Mouse (Mus musculus) forebrain, embryonic 11.5 days (tissue): ENCODE data around the gene Galnt4. TPM values are rescaled to one million over a fixed set of nuclear protein-coding genes. Genes with fewer than 3 reads are reported as not detected.

Experiments
- ATAC-seq: fragments of 200-750 bp; cut with Nextera tagmentation; replicated peaks from 2 replicates; pipeline ENCODE4 v1.8.0; 2017; ENCODE audit warnings: moderate TSS enrichment; ENCODE audit not compliant: low FRiP score
- DNase-seq: peaks from one replicate; pipeline ENCODE4 v3.0.0-alpha.2; 2017; ENCODE audit warnings: low spot score
- H3K27ac ChIP-seq: fragments of 300-500 bp; sonication (generic); 2 replicates; pipeline ENCODE4 v1.5.1; 2014; ENCODE audit warnings: low read depth, low read length
- H3K27me3 ChIP-seq: fragments of 300-500 bp; sonication (generic); 2 replicates; pipeline ENCODE4 v1.6.1; 2014; ENCODE audit warnings: mild to moderate bottlenecking, low read length, mixed read lengths; ENCODE audit not compliant: control insufficient read depth, insufficient read depth
- H3K36me3 ChIP-seq: fragments of 300-500 bp; sonication (generic); 2 replicates; pipeline ENCODE4 v1.6.1; 2014; ENCODE audit warnings: mild to moderate bottlenecking, low read length, moderate library complexity, mixed read lengths; ENCODE audit not compliant: control insufficient read depth, insufficient read depth
- H3K4me1 ChIP-seq: fragments of 300-500 bp; sonication (generic); replicated peaks from 2 replicates; pipeline ENCODE4 v1.6.1; 2014; ENCODE audit warnings: low read length, mixed read lengths; ENCODE audit not compliant: control insufficient read depth, insufficient read depth
- H3K4me2 ChIP-seq: fragments of 300-500 bp; sonication (generic); 2 replicates; pipeline ENCODE4 v1.6.1; 2014; ENCODE audit warnings: low read depth, mild to moderate bottlenecking, low read length, moderate library complexity, mixed read lengths; ENCODE audit not compliant: severe bottlenecking
- H3K4me3 ChIP-seq: fragments of 300-500 bp; sonication (generic); 2 replicates; pipeline ENCODE4 v1.5.1; 2014; ENCODE audit warnings: low read depth, low read length
- H3K9ac ChIP-seq: fragments of 300-500 bp; sonication (generic); 2 replicates; pipeline ENCODE4 v1.6.1; 2014; ENCODE audit warnings: low read length
- H3K9me3 ChIP-seq: fragments of 300-500 bp; sonication (generic); 2 replicates; pipeline ENCODE4 v1.6.1; 2016; ENCODE audit warnings: low read length, mixed read lengths; ENCODE audit not compliant: control insufficient read depth
- WGBS: fragments of 180-500 bp; shearing (Covaris S2); extraction: QIAGEN DNeasy Blood & Tissue Kit; methylation state at CpG from one replicate; pipeline ENCODE4 v1.1.7; 2014; 5-methylcytosine and 5-hydroxymethylcytosine counted together
- polyA plus RNA-seq: library from polyadenylated mRNA; unstranded; fragments of >200 nt; fragmentation: Nextera tagmentation; extraction: Ambion mirVana; gene quantifications from 2 replicates; pipeline ENCODE4 v1.2.1, GENCODE M21; 2014

The Galnt4 gene
- polyA plus RNA-seq = 4.7 and 5.6 TPM in 2 replicates

DNA sequence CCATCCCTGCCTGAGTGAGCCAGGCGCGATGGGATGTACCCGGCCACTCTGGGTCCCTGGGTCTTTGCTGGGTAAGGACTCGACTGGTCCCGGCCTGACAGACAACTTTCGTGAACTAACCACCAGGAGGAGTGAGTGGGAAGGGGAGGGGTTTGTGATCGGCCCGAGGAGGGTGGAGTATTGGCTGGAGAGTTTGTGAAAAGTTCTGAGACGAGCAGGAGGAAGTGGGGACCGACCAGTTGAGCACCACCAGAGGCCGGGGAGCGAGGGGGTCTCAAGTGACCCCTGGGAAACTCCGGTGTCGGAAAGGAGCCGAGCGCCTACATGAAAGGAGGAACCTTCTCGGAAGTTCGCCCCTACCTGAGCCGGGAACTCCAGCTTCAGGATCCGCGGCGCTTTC is at the start of gene Galnt4:
Galnt4 (plus strand) TSS at position 196 of the 400 bp plus-strand sequence.
- Histone ChIP-seq H3K4me1 (peaks cover 2% of the 10 kb centered on the region; the same call in 1 of the 2 replicates), H3K9ac (peak within 1 kb of the TSS; percentile 89), H3K4me2 (peak within 1 kb of the TSS; percentile 85), H3K4me3 (peak within 1 kb of the TSS; percentile 89), H3K9me3 (no peaks in the 10 kb centered on the region), H3K27me3 (no peaks in the 10 kb centered on the region), H3K36me3 (peaks cover 3% of the 10 kb centered on the region; the same call in 1 of the 2 replicates), H3K27ac (peak within 1 kb of the TSS; percentile 80)
- peak; percentile 83 for ATAC-seq
- 0% methylated on average over 22 of the region's 22 CpGs for WGBS
- peak; percentile 87 for DNase-seq

DNA sequence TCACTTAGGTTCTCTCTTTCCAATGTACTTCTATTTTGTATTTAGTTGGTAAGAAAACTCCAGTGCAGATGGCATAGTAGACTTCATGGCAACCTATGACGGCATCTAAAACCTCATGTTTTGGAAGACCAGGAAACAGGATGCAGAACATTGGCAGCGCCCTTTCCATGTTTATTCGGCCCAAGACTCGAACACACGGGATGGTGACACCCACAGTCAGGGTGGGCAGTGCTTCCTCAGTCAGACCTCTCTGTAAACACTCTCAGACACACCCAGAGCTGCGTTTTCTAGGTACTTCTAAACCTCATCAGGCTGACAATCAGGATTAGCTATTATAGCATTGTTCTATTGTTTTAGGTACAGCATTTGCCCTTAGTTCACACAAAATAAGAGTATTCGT is 47.4 kb upstream of the Galnt4 start:
- 88% methylated on average over 7 of the region's 7 CpGs for WGBS
- no peak overlapping the region for H3K27ac ChIP-seq
- no peaks in the 10 kb centered on the region for H3K9me3 ChIP-seq
- no peaks in the 10 kb centered on the region for H3K36me3 ChIP-seq
- H3K4me2 ChIP-seq = no peak overlapping the region
- no peak overlapping the region for H3K4me3 ChIP-seq
- no peak overlapping the region for H3K9ac ChIP-seq
- ATAC-seq = no peak
- no peak for DNase-seq
- no peaks in the 10 kb centered on the region for H3K27me3 ChIP-seq
- H3K4me1 ChIP-seq = no peaks in the 10 kb centered on the region

- no peaks in the 10 kb centered on the region for H3K9me3 ChIP-seq
- H3K4me3 ChIP-seq = no peak overlapping the region
- DNase-seq (no peak), ATAC-seq (no peak)
- H3K27ac ChIP-seq = no peak overlapping the region
- H3K27me3 ChIP-seq = no peaks in the 10 kb centered on the region
- WGBS = 94% methylated on average over 10 of the region's 10 CpGs
- no peaks in the 10 kb centered on the region for H3K36me3 ChIP-seq
- H3K4me1 ChIP-seq = no peaks in the 10 kb centered on the region
- H3K9ac ChIP-seq = no peak overlapping the region
- H3K4me2 ChIP-seq = no peak overlapping the region
Observed at GRCm38 (mm10) chr10:99061418-99061817, 46.5 kb upstream of the Galnt4 start.

DNA sequence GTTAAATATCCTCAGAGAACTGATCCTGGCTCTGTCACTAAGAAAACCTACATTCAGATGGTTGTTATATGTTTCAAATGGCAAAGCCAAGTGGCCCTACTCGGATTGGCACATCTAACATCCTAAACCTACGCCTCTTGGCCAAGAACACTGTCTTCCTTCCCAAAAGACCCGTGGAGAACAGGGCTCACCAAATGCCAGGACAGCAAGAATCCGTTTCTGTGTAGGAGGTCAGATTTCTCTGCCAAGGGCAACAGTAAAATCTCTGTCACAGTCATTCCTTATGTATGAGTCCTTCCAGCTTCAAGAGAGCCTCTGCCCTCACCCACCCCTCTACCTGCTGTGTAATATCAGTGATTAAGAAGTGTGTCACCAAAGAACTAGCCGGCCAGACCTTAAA is 45.4 kb upstream of the Galnt4 start:
- Histone ChIP-seq H3K27ac (no peak overlapping the region), H3K27me3 (no peaks in the 10 kb centered on the region), H3K36me3 (no peaks in the 10 kb centered on the region), H3K4me1 (no peaks in the 10 kb centered on the region), H3K4me3 (no peak overlapping the region), H3K9ac (no peak overlapping the region), H3K4me2 (no peak overlapping the region), H3K9me3 (no peaks in the 10 kb centered on the region)
- 85% methylated on average over 5 of the region's 5 CpGs for WGBS
- DNase-seq = no peak
- ATAC-seq = no peak

GRCm38 (mm10) chr10:99076113-99076895 is 31.7 kb upstream of the Galnt4 start:
- no peak overlapping the region for H3K4me3 ChIP-seq
- H3K4me1 ChIP-seq = no peaks in the 10 kb centered on the region
- no peak overlapping the region for H3K4me2 ChIP-seq
- H3K27me3 ChIP-seq = no peaks in the 10 kb centered on the region
- ATAC-seq (no peak), DNase-seq (peak; percentile 17)
- H3K27ac ChIP-seq = no peak overlapping the region
- H3K36me3 ChIP-seq = no peaks in the 10 kb centered on the region
- H3K9me3 ChIP-seq = no peaks in the 10 kb centered on the region
- 83% methylated on average over 18 of the region's 18 CpGs for WGBS
- no peak overlapping the region for H3K9ac ChIP-seq

- WGBS = 83% methylated on average over 2 of the region's 2 CpGs
- H3K9ac ChIP-seq = no peak overlapping the region
- no peak overlapping the region for H3K4me3 ChIP-seq
Observed at GRCm38 (mm10) chr10:99078621-99079020, 29.3 kb upstream of the Galnt4 start.

DNA sequence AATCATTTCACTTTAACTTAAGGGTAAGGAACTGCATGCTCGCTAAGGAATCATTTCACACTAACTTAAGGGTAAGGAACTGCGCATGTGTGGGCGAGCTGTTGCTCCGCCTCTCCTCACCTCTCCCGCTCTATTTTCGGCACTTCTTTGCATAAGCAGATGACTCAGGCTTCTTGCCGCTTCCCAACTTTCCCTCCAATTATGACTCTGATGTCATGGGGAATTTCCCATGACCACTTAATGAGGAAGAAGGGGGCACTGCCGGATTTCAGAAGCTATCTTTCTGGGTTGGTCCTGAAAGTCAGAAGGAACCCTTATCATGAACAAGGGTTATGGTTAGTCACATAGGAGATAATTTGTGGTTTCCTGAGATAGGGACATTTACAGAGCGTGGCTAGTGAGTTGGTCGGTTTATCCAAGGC is 26.4 kb upstream of the Galnt4 start:
- Histone ChIP-seq H3K9ac (no peak overlapping the region), H3K36me3 (no peaks in the 10 kb centered on the region), H3K27ac (no peak overlapping the region), H3K4me1 (no peaks in the 10 kb centered on the region), H3K27me3 (no peaks in the 10 kb centered on the region), H3K4me3 (no peak overlapping the region), H3K9me3 (no peaks in the 10 kb centered on the region), H3K4me2 (no peak overlapping the region)
- ATAC-seq = no peak
- no peak for DNase-seq
- WGBS = 89% methylated on average over 10 of the region's 10 CpGs

More at GRCm38 (mm10) chr10:99078621-99079020, 29.3 kb upstream of the Galnt4 start:
- H3K27me3 ChIP-seq = no peaks in the 10 kb centered on the region
- H3K4me1 ChIP-seq = no peaks in the 10 kb centered on the region
- ATAC-seq (no peak), DNase-seq (peak; percentile 21)
- H3K27ac ChIP-seq = no peak overlapping the region
- no peaks in the 10 kb centered on the region for H3K9me3 ChIP-seq
- no peak overlapping the region for H3K4me2 ChIP-seq
- no peaks in the 10 kb centered on the region for H3K36me3 ChIP-seq

DNA sequence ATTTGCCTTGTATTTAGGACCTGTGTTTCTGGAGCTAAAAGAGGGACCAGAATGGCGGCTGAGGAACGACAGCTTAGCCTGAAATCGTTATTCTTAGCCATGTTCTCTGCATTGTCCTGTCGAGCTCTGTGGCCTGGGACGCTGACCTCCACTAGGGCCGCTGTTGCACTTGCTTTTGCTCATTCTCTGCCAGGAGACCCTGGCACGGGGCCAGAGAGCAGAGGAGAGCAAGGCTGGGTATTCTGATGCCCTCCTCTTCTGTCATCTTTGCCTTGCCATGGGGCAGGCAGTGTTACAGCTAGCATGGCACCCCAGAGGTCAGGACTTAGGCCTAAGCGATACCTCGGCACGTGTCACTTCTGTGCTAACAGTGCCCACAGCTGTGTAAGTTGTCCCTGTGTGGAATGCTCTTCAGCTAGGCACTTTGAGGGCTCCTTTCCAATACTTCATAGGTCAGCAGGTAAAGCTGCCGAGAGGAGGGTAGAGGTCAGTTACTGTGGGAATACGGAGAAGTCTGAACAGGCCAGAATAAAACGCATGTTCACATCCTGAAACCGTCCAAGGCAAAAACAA is 24.4 kb upstream of the Galnt4 start:
- ATAC-seq = no peak
- H3K27ac ChIP-seq = no peak overlapping the region
- H3K27me3 ChIP-seq = no peaks in the 10 kb centered on the region
- H3K9ac ChIP-seq = no peak overlapping the region
- no peaks in the 10 kb centered on the region for H3K36me3 ChIP-seq
- H3K4me1 ChIP-seq = no peaks in the 10 kb centered on the region
- no peak overlapping the region for H3K4me2 ChIP-seq
- 91% methylated on average over 14 of the region's 14 CpGs for WGBS
- H3K9me3 ChIP-seq = no peaks in the 10 kb centered on the region
- DNase-seq = no peak
- no peak overlapping the region for H3K4me3 ChIP-seq
